In genomic region chr17:87672677-87673286, GRCm38 (mm10) we compare ENCODE assay signal across 8 mouse cellular contexts. TPM values are rescaled to one million over a fixed set of nuclear protein-coding genes. Genes with fewer than 3 reads are reported as not detected.
A peak's percentile ranks its signal among the peaks of the same experiment; 100 is the strongest.
DNase-seq lines count a peak whose midpoint lies in the region; ATAC-seq and TF ChIP-seq lines count a peak whose summit lies in the region.

No protein-coding gene starts in this region.

- 0 out of 2 replicates have a peak, but pooled peaks cover 9% of the 10 kb centered on the region for H3K36me3 ChIP-seq in forebrain, embryonic 13.5 days (ENCODE audit: poor library complexity, severe bottlenecking)

- TF ChIP-seq CTCF in lung, adult 2 months (IDR thresholded peaks at IDR 0.05; ENCODE audit: insufficient read depth, low read length), result no peak

- no peaks in the 10 kb centered on the region for H3K27me3 ChIP-seq in forebrain, embryonic 13.5 days

- no peak for TF ChIP-seq POLR2A in lung, adult 2 months (IDR thresholded peaks at IDR 0.05; ENCODE audit: borderline replicate concordance, extremely low read depth, low read depth, low read length)

- no peak for DNase-seq in lung, adult 2 months
- DNase-seq in lung, postnatal 4 days, result no peak
- DNase-seq in adrenal gland, postnatal 25 days, result peak; percentile 47
- peak; percentile 35 to 62 for DNase-seq in kidney, postnatal 36 days
- DNase-seq in mesoderm, embryonic 11.5 days (ENCODE audit: low read depth, low spot score), result peak; percentile 30
- peak; percentile 43 to 83 for DNase-seq in spleen, postnatal 4 days (ENCODE audit: low spot score in 2 of 2)
- DNase-seq in cerebellum, adult 11-12 months, result no peak

- peak overlapping the region; percentile 71 for H3K4me2 ChIP-seq in forebrain, embryonic 13.5 days

- ATAC-seq in forebrain, embryonic 13.5 days, result peak; percentile 68

- under 1% methylated on average over 53 of the region's 54 CpGs for WGBS in lung, adult 2 months
- WGBS in forebrain, embryonic 13.5 days, result 0% methylated on average over 45 of the region's 54 CpGs

- H3K4me1 ChIP-seq in lung, adult 2 months (ENCODE audit: control insufficient read depth, insufficient read depth, low read length), result no peaks in the 10 kb centered on the region; the same call in 1 of the 2 replicates
- peaks cover 28% of the 10 kb centered on the region for H3K4me1 ChIP-seq in forebrain, embryonic 13.5 days

- H3K9me3 ChIP-seq in forebrain, embryonic 13.5 days (replicated peaks), result no peaks in the 10 kb centered on the region

- H3K4me3 ChIP-seq in lung, adult 2 months (replicated peaks; ENCODE audit: extremely low read depth, low read depth, low read length), result peak overlapping the region; percentile 79
- H3K4me3 ChIP-seq in forebrain, embryonic 13.5 days, result peak overlapping the region; percentile 88

- peak overlapping the region; percentile 73 for H3K27ac ChIP-seq in forebrain, embryonic 13.5 days

- peak overlapping the region; percentile 90 for H3K9ac ChIP-seq in forebrain, embryonic 13.5 days

RNA-seq across cellular contexts. Expression of gene Msh2, which starts 0.7 kb away (rescaled TPM):
- polyA plus RNA-seq in lung, adult 2 months (2012; rRNA removed), result 6.2 and 7.1 TPM in 2 replicates
- total RNA-seq in adrenal gland, postnatal 25 days (2021), result 24.7 and 31.0 TPM in 2 replicates
- 88.5 and 90.3 TPM in 2 replicates for polyA plus RNA-seq in forebrain, embryonic 13.5 days (2015; fragmentation: Nextera tagmentation; extraction: Ambion mirVana)

RNA-seq across cellular contexts. Expression of gene Epcam, which starts 37.0 kb away (rescaled TPM):
- 33.7 and 58.7 TPM in 2 replicates for polyA plus RNA-seq in lung, adult 2 months (2012; rRNA removed)
- not detected in 2 replicates for total RNA-seq in adrenal gland, postnatal 25 days (2021)
- 4.0 and 5.2 TPM in 2 replicates for polyA plus RNA-seq in forebrain, embryonic 13.5 days (2015; fragmentation: Nextera tagmentation; extraction: Ambion mirVana)

Comparison
In these comparisons a context has a peak if more than half of its experiments do, and no peak if none do; other contexts are left out.
1. DNase-seq: peak in adrenal gland, postnatal 25 days (single experiment), kidney, postnatal 36 days (2 of 2), mesoderm, embryonic 11.5 days (single experiment) and spleen, postnatal 4 days (2 of 2); none in lung, adult 2 months (single experiment), lung, postnatal 4 days (0 of 2) and cerebellum, adult 11-12 months (single experiment).
2. RNA of gene Msh2, which starts 0.7 kb away (polyA plus RNA-seq): 88.5 to 90.3 TPM in forebrain, embryonic 13.5 days; 6.2 to 7.1 TPM in lung, adult 2 months; every median in the first group is over 10 times any median in the second.